9 mouse cellular contexts compared by ENCODE assay signal in the genomic region with DNA sequence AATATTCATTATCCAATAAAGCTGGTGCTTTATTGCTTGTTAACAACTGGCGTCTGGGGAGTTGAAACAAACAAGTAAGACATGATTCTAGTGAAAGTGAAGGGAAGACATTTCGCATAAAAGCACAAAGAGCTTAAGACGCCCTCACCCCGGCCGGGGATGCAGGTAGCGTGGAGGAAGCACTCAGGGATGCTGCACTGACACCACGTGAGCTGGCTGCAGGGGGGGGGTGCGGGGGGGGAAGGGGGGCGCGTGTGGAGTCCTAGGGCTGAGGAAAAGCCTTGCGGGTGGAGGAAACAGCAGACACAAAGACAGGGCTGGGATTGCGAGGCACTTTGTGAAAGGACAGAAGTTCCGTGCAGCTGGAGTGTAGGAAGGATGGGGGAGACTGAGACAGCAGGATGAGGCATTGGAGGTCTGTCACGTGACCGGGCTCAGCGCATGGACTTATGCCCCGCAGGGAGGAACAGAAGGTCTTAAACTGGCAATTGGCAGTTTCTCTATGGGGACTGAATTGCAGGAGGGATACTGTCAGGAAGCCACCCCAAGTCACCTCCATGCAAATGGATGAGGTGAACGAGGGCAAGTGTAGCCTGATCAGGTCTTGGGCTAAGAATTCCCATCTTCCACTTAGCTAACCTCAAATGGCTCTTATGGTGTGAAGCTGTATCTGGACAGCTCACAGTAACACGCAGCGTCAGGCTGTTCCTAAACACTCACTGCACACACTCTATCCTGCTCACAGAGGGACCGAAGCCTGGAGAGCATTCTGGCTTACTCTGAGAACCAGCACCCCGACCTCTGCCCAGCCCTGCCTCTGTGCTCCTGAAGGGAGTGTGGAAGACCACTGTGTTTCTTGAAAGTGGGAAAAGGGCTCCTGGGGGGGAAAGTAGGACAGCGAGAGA. TPM values are rescaled to one million over a fixed set of nuclear protein-coding genes. Genes with fewer than 3 reads are reported as not detected.
DNase-seq lines count a peak whose midpoint lies in the region; ATAC-seq and TF ChIP-seq lines count a peak whose summit lies in the region.
"Had no signal": no experiment of that assay in that cellular context is flagged by ENCODE, and none has a peak within 500 bp of the region (broad histone marks: within the 10 kb centered on the region; RNA-seq: fewer than 3 reads in every experiment).

No protein-coding gene starts in this region.

- peak; percentile 27 to 48 for DNase-seq in layer of hippocampus, adult 2 months (ENCODE audit: low spot score in 2 of 2)
- DNase-seq in layer of hippocampus, postnatal 25 days (ENCODE audit: extremely low spot score in 1 of 2, low spot score in 1 of 2): no peak
- peak; percentile 75 to 81 for DNase-seq in cerebellum, postnatal 14 days
- peak; percentile 62 for DNase-seq in mesoderm, embryonic 11.5 days (ENCODE audit: low read depth, low spot score)
- no peak for DNase-seq in stomach, postnatal 0 days (ENCODE audit: low spot score)
- no peak for DNase-seq in yolk sac, embryonic 10.5 days (ENCODE audit: low spot score)
- DNase-seq in heart, adult 2 months: no peak

- no peaks in the 10 kb centered on the region for H3K79me2 ChIP-seq in heart, adult 2 months (replicated peaks; ENCODE audit: control insufficient read depth, insufficient read depth, low read length)

- H3K4me2 ChIP-seq in hindbrain, embryonic 12.5 days (replicated peaks): peak overlapping the region; percentile 68
- peak overlapping the region; percentile 11; the same call in 1 of the 2 replicates for H3K4me2 ChIP-seq in stomach, postnatal 0 days (replicated peaks; ENCODE audit: low read depth)

- no peak for TF ChIP-seq EP300 in stomach, postnatal 0 days (optimal IDR thresholded peaks at IDR 0.05)
- TF ChIP-seq EP300 in heart, adult 2 months (IDR thresholded peaks at IDR 0.05; ENCODE audit: insufficient read depth, low read depth, low read length): no peak

- ATAC-seq in hindbrain, embryonic 12.5 days (ENCODE audit: low FRiP score): peak; percentile 84
- ATAC-seq in stomach, postnatal 0 days (ENCODE audit: low FRiP score, low TSS enrichment): no peak

- no peak for TF ChIP-seq POLR2A in heart, adult 2 months (IDR thresholded peaks at IDR 0.05; ENCODE audit: insufficient read depth, low read depth, low read length)

- H3K4me1 ChIP-seq in hindbrain, embryonic 12.5 days: peaks cover 13% of the 10 kb centered on the region
- H3K4me1 ChIP-seq in stomach, postnatal 0 days (replicated peaks; ENCODE audit: control insufficient read depth, insufficient read depth): no peaks in the 10 kb centered on the region
- H3K4me1 ChIP-seq in heart, adult 2 months (ENCODE audit: control insufficient read depth, insufficient read depth, low read length): no peaks in the 10 kb centered on the region

- TF ChIP-seq CTCF in layer of hippocampus, adult 2 months (conservative IDR thresholded peaks at IDR 0.05): no peak
- TF ChIP-seq CTCF in stomach, postnatal 0 days (IDR thresholded peaks at IDR 0.05; ENCODE audit: low read depth): no peak
- no peak for TF ChIP-seq CTCF in heart, adult 2 months (IDR thresholded peaks at IDR 0.05)

- H3K4me3 ChIP-seq in layer of hippocampus, adult 2 months: peak overlapping the region; percentile 24
- H3K4me3 ChIP-seq in hindbrain, embryonic 12.5 days: peak overlapping the region; percentile 34
- H3K4me3 ChIP-seq in stomach, postnatal 0 days (ENCODE audit: low read depth, low read length): no peak overlapping the region
- H3K4me3 ChIP-seq in heart, adult 2 months: no peak overlapping the region

- no peaks in the 10 kb centered on the region for H3K36me3 ChIP-seq in hindbrain, embryonic 12.5 days
- no peaks in the 10 kb centered on the region for H3K36me3 ChIP-seq in stomach, postnatal 0 days (ENCODE audit: control insufficient read depth, insufficient read depth, low read length)
- no peaks in the 10 kb centered on the region for H3K36me3 ChIP-seq in heart, adult 2 months (ENCODE audit: control insufficient read depth, insufficient read depth, low read length)

- WGBS in hindbrain, embryonic 12.5 days: 10% methylated on average over 21 of the region's 23 CpGs
- WGBS in stomach, postnatal 0 days: 17% methylated on average over 22 of the region's 23 CpGs
- 15% methylated on average over 23 of the region's 23 CpGs for WGBS in heart, adult 2 months

- H3K27ac ChIP-seq in layer of hippocampus, adult 2 months: peak overlapping the region; percentile 61; the same call in 1 of the 2 replicates
- peak overlapping the region; percentile 23; the same call in 1 of the 2 replicates for H3K27ac ChIP-seq in hindbrain, embryonic 12.5 days
- H3K27ac ChIP-seq in stomach, postnatal 0 days (replicated peaks): no peak overlapping the region
- H3K27ac ChIP-seq in heart, adult 2 months: no peak overlapping the region
- H3K27ac ChIP-seq: liver, embryonic 14.5 days had no signal

- intact Hi-C loops in heart, adult 2 months (cut with DNase I): no loop called here

- peak overlapping the region; percentile 58; the same call in 1 of the 2 replicates for H3K9ac ChIP-seq in hindbrain, embryonic 12.5 days
- H3K9ac ChIP-seq in stomach, postnatal 0 days (ENCODE audit: low read length): no peak overlapping the region
- H3K9ac ChIP-seq in heart, adult 2 months (ENCODE audit: low read depth, low read length): no peak overlapping the region
- H3K9ac ChIP-seq: liver, embryonic 14.5 days had no signal

- H3K9me3 ChIP-seq in hindbrain, embryonic 12.5 days (replicated peaks): no peaks in the 10 kb centered on the region
- H3K9me3 ChIP-seq in stomach, postnatal 0 days (ENCODE audit: control insufficient read depth, low read length): no peaks in the 10 kb centered on the region

- H3K27me3 ChIP-seq in hindbrain, embryonic 12.5 days: peaks cover 3% of the 10 kb centered on the region; the same call in 1 of the 2 replicates
- H3K27me3 ChIP-seq in stomach, postnatal 0 days (ENCODE audit: control insufficient read depth, insufficient read depth, low read length): no peaks in the 10 kb centered on the region
- no peaks in the 10 kb centered on the region for H3K27me3 ChIP-seq in heart, adult 2 months (ENCODE audit: control insufficient read depth, insufficient read depth, low read length)

RNA-seq across cellular contexts. Expression of gene Frrs1l, which starts 49.2 kb away (rescaled TPM):
- total RNA-seq in layer of hippocampus, adult 2 months (2021): 100 to 1,000 TPM; 222 to 227 TPM
- 100 to 1,000 TPM; 202 to 207 TPM for total RNA-seq in layer of hippocampus, postnatal 25 days (2021)
- polyA plus RNA-seq in hindbrain, embryonic 12.5 days (2016; fragmentation: Nextera tagmentation; extraction: Ambion mirVana): 9.0 and 9.2 TPM in 2 replicates
- 0.21 TPM in 2 replicates for polyA plus RNA-seq in stomach, postnatal 0 days (2015; fragmentation: Nextera tagmentation; extraction: Ambion mirVana)
- under 1 TPM; 0.03 to 0.05 TPM for total RNA-seq in heart, adult 2 months (2021)
- 0.06 and 0.09 TPM in 2 replicates for polyA plus RNA-seq in heart, adult 2 months (2012; rRNA removed)

Comparison
In these comparisons a context has a peak if more than half of its experiments do, and no peak if none do; other contexts are left out.
1. DNase-seq: peak in layer of hippocampus, adult 2 months (2 of 2), cerebellum, postnatal 14 days (2 of 2) and mesoderm, embryonic 11.5 days (single experiment); none in layer of hippocampus, postnatal 25 days (0 of 2), stomach, postnatal 0 days (single experiment), yolk sac, embryonic 10.5 days (single experiment) and heart, adult 2 months (0 of 2).
2. H3K27ac ChIP-seq: peak in layer of hippocampus, adult 2 months (single experiment) and hindbrain, embryonic 12.5 days (single experiment); none in stomach, postnatal 0 days (single experiment) and heart, adult 2 months (single experiment).
3. H3K4me3 ChIP-seq: peak in layer of hippocampus, adult 2 months (single experiment) and hindbrain, embryonic 12.5 days (single experiment); none in stomach, postnatal 0 days (single experiment) and heart, adult 2 months (single experiment).
4. RNA of gene Frrs1l, which starts 49.2 kb away (total RNA-seq): 222 to 227 TPM in layer of hippocampus, adult 2 months and 202 to 207 TPM in layer of hippocampus, postnatal 25 days; 0.03 to 0.05 TPM in heart, adult 2 months; every median in the first group is over 100 times any median in the second.